Mouse (Mus musculus) limb, embryonic 13.5 days (tissue): ENCODE results near the gene Gm17018. TPM values are rescaled to one million over a fixed set of nuclear protein-coding genes. Genes with fewer than 3 reads are reported as not detected.
A peak's percentile ranks its signal among the peaks of the same experiment; 100 is the strongest.
"Not testable (repeated sequence)": the region's sequence is repeated elsewhere in the genome, so short reads cannot be mapped to it uniquely, and the experiment has no call there.

Experiments
- ATAC-seq: fragments of 200-750 bp; cut with Nextera tagmentation; 2 replicates; pipeline ENCODE4 v1.8.0; 2017; ENCODE audit warnings: low read depth, moderate number of reproducible peaks, moderate TSS enrichment; ENCODE audit not compliant: low FRiP score
- H3K27ac ChIP-seq: fragments of 300-500 bp; sonication (generic); 2 replicates; pipeline ENCODE4 v1.5.1; 2015; ENCODE audit warnings: inconsistent platforms, mild to moderate bottlenecking, moderate library complexity
- H3K27me3 ChIP-seq: fragments of 300-500 bp; sonication (generic); 2 replicates; pipeline ENCODE4 v1.6.1; 2015; ENCODE audit warnings: mild to moderate bottlenecking, inconsistent platforms
- H3K36me3 ChIP-seq: fragments of 300-500 bp; sonication (generic); 2 replicates; pipeline ENCODE4 v1.6.1; 2015; ENCODE audit warnings: inconsistent platforms, mild to moderate bottlenecking, moderate library complexity
- H3K4me1 ChIP-seq: fragments of 300-500 bp; sonication (generic); 2 replicates; pipeline ENCODE4 v1.6.1; 2015; ENCODE audit warnings: inconsistent platforms
- H3K4me2 ChIP-seq: fragments of 300-500 bp; sonication (generic); replicated peaks from 2 replicates; pipeline ENCODE4 v1.6.1; 2015; ENCODE audit warnings: inconsistent platforms, mild to moderate bottlenecking, moderate library complexity
- H3K4me3 ChIP-seq: fragments of 300-500 bp; sonication (generic); 2 replicates; pipeline ENCODE4 v1.5.1; 2015; ENCODE audit warnings: moderate library complexity, mild to moderate bottlenecking, inconsistent platforms
- H3K9ac ChIP-seq: fragments of 300-500 bp; sonication (generic); 2 replicates; pipeline ENCODE4 v1.6.1; 2015; ENCODE audit warnings: mild to moderate bottlenecking, inconsistent platforms
- H3K9me3 ChIP-seq: fragments of 300-500 bp; sonication (generic); 2 replicates; pipeline ENCODE4 v1.6.1; 2016; ENCODE audit warnings: inconsistent platforms
- WGBS: fragments of 180-500 bp; shearing (Covaris S2); methylation state at CpG from one replicate; pipeline ENCODE4 v1.1.7; 2015; 5-methylcytosine and 5-hydroxymethylcytosine counted together
- polyA plus RNA-seq: library from polyadenylated mRNA; unstranded; fragments of >200 nt; fragmentation: Nextera tagmentation; extraction: Ambion mirVana; gene quantifications from 2 replicates; pipeline ENCODE4 v1.2.1, GENCODE M21; 2015

The Gm17018 gene
- polyA plus RNA-seq, 1 experiment from 2014 or later = 45.0 TPM

DNA sequence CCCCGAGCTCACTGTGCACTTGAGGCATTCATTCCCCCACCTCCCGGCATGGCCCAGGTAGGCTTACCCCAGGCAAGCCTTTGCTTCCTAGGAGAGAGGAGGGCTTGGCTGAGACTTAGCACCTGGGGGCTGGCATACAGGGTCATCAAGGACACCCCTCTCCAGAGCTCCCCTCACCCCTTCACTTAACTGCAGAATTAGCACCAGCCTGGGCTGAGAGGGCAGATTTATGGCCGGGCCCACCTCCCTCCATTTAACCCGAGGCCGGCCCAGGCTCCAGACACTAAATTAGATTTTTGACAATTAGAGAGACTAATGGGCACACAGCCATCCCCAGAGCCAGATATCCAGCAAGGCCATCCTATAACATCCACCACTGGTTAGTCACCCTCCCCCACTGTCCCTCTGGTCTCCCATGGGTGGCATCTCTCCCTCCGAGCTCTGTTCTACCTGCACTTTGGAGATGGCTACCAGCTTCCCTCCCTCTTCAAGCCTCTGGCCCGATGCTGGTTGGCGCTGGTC is 25.1 kb upstream of the Gm17018 start:
- H3K4me3 ChIP-seq = no peak overlapping the region
- no peak for ATAC-seq
- peaks cover 6% of the 10 kb centered on the region for H3K36me3 ChIP-seq
- peaks cover 8% of the 10 kb centered on the region for H3K4me1 ChIP-seq
- H3K27me3 ChIP-seq = peaks cover 31% of the 10 kb centered on the region
- no peak overlapping the region for H3K9ac ChIP-seq
- no peaks in the 10 kb centered on the region for H3K9me3 ChIP-seq
- no peak overlapping the region for H3K4me2 ChIP-seq
- WGBS = 46% methylated on average over 8 of the region's 8 CpGs
- H3K27ac ChIP-seq = no peak overlapping the region

DNA sequence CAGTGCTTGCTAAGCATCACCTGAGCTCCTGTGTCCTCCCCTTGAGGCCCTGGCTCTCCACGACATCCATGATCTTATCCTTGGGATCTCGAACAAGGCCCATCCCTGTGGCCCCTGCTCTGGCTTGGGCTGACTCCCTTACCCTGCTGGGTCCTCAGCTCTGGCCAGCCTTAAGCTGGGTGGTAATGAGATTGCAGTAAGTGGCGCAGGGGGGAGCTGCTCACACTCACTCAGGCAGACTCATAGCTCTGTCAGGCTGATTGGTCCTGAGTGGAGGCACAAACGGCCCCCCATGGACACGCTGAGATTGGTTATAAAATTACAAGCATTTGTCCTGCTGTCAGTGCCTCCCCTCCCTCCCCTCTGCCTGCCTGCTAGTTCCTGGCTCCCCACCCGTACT is 24.5 kb upstream of the Gm17018 start:
- no peak for ATAC-seq
- Histone ChIP-seq H3K4me2 (no peak overlapping the region), H3K27ac (no peak overlapping the region), H3K36me3 (peaks cover 2% of the 10 kb centered on the region; the same call in 1 of the 2 replicates), H3K9ac (no peak overlapping the region), H3K4me1 (peaks cover 9% of the 10 kb centered on the region), H3K27me3 (peaks cover 37% of the 10 kb centered on the region), H3K4me3 (no peak overlapping the region), H3K9me3 (no peaks in the 10 kb centered on the region)
- 37% methylated on average over 6 of the region's 6 CpGs for whole genome bisulfite sequencing

DNA sequence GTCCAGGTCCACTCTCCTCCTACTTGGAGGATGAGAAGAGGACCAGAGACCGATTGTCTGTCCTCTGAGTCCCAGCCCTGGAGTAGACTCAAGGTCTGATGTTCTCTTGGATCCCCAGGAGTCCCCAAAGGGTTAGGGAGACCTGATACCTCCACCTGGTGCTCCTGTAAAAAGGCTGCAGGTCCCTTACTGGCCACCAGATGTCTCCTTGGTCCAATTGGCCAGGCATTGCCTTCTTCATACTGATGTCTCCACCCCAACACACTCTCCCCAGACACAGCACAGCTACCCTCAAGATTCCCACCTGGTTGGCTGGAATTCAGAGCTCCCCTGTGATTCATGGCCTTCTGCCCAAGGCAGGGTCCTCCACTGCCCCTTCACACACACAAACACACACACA is 22.9 kb upstream of the Gm17018 start:
- no peak overlapping the region for H3K9ac ChIP-seq
- peaks cover 53% of the 10 kb centered on the region for H3K27me3 ChIP-seq
- 58% methylated on average over 1 of the region's 1 CpGs for WGBS
- no peak overlapping the region for H3K4me2 ChIP-seq
- no peak for ATAC-seq
- peaks cover 18% of the 10 kb centered on the region for H3K4me1 ChIP-seq
- no peak overlapping the region for H3K27ac ChIP-seq
- H3K4me3 ChIP-seq = no peak overlapping the region
- H3K36me3 ChIP-seq = no peaks in the 10 kb centered on the region
- no peaks in the 10 kb centered on the region for H3K9me3 ChIP-seq

DNA sequence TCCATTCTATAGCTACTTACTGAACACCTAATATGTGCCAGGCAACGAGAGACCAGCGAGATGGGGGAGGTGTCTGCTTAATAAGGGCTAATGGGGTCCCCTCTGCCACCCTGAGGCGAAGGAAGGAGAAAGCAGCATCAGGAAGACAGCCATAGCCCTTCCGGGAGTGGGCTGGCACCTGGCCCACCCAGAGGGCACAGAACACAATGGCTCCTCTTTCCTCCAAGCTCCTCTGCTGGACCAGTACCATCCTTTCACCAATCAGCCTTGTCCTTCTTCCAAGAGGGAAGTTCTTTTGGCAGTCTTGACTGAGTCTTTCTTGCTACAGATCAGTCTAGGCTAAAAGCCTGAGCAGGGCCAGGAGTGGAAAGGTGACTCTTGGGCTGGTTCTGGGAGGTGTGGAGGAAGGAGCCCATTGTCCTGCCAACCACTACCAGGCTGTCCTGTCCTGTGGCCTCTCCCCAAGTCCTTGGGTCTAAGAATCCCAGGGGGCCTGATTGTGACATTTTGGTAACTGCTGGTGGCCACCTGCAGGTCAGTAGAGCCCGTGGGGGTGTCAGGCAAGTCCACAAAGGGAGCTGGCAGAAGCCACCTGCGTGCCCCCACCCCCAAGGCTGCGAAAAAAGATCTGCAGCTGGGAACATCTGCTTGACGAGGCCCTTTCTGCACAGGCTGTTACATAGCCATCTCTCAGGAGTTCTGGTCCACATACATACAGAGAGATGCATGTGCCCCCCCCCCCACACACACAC is 19.6 kb upstream of the Gm17018 start:
- peaks cover 73% of the 10 kb centered on the region for H3K27me3 ChIP-seq

DNA sequence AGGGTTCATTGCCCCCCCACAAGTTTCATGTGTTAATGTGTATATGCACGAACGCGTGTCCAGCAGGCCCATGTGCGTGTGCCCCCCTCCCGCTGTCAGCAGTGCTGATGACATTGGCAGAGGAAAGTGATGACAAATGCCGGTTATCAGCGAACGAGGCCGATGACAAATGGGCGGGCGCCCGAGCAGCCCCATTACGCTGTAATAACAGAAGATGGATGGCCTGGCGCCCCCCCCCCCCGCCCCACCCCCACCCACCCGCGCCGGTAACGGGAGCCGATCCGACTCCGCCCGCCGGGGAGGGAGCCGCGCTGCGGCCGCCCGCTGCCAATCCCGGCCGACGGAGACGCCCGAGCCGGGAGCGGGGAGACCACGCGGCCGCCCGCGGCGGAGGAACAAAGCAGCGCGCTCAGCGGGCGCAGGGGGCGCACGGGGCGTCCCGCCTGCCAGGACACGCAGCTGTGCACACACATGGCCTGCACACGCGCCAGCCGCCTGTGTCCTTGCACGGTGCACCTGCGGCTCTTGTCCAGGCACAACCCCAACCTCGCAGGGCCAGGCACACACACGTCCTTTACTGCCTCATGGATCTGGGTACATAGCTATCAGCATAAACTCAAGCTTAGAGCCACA is 18.9 kb upstream of the Gm17018 start:
- Histone ChIP-seq H3K27ac (no peak overlapping the region), H3K9me3 (no peaks in the 10 kb centered on the region), H3K9ac (peak overlapping the region; percentile 58; the same call in 1 of the 2 replicates), H3K4me3 (peak overlapping the region; percentile 42), H3K27me3 (peaks cover 76% of the 10 kb centered on the region), H3K4me1 (peaks cover 14% of the 10 kb centered on the region), H3K36me3 (no peaks in the 10 kb centered on the region), H3K4me2 (peak overlapping the region; percentile 73)
- WGBS = 1% methylated on average over 24 of the region's 58 CpGs
- peak; percentile 21; the same call in 1 of the 2 replicates for ATAC-seq

More for the DNA sequence above, 19.6 kb upstream of the Gm17018 start:
- Histone ChIP-seq H3K9me3 (no peaks in the 10 kb centered on the region), H3K27ac (no peak overlapping the region), H3K4me2 (peak overlapping the region; percentile 73), H3K4me1 (peaks cover 14% of the 10 kb centered on the region), H3K9ac (peak overlapping the region; percentile 58; the same call in 1 of the 2 replicates), H3K36me3 (no peaks in the 10 kb centered on the region), H3K4me3 (peak overlapping the region; percentile 42)
- no peak for ATAC-seq
- WGBS = 24% methylated on average over 8 of the region's 8 CpGs

DNA sequence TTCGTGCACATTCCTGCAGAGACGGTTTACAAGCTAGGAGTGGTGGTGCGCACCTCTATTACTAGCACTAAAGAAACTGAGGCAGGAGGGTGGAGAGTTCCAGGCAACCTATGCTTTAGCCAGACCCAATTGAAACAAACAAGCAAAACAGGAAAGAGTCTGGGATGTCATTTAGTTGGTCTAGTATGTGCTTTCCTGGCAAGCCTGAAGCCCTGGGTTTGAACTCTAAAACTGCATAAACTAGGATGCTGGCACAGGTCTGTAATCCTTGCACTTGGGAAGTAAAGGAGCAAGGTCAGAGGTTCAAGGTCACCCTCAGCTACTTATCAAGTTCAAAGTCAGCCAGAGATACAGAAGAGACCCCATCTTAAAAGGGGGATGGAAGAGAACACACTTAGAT is 18.4 kb upstream of the Gm17018 start:
- peak overlapping the region; percentile 42 for H3K4me3 ChIP-seq
- peak overlapping the region; percentile 58; the same call in 1 of the 2 replicates for H3K9ac ChIP-seq
- 13% methylated on average over 3 of the region's 3 CpGs for WGBS
- H3K27me3 ChIP-seq = peaks cover 78% of the 10 kb centered on the region
- no peaks in the 10 kb centered on the region for H3K36me3 ChIP-seq
- peaks cover 14% of the 10 kb centered on the region for H3K4me1 ChIP-seq
- H3K4me2 ChIP-seq = peak overlapping the region; percentile 73
- H3K27ac ChIP-seq = no peak overlapping the region
- no peak for ATAC-seq
- H3K9me3 ChIP-seq = no peaks in the 10 kb centered on the region

DNA sequence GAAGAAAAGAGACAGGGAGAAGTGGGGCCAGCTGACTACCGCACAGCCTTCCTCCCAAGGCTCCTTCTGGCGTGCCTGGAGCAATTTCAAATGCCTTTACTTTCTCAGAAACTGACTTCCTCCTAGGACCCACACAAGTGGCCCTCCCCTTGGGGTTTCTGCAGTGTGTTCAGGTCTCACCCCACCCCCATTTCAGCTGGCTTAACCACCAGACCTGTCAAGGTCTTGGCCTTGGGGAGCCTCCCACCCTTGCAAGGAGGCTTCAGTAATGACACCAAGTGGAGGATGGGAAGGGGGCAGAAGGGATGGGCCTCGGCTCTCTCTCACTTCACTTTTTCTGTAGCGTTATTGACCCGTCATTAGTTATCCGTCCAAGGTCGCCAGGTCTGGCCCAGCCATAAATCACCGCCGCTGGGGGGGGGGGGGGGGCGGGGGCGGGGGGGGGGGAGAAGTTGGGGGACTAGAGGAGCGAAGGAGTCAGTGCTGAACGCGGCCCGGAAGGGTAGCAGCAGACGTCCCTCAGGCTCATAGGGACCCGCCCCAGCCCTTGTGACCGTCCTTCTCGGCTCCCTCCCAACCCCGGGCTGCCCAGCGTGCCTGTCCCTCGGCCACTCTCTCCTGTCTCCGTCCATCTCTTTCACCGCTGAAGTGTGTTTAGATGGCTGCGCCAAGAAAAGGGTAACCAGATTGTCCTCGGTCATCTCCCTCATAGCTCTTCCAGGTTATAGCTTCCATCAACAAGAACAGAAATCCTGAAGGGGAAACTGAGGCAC is 16.1 kb upstream of the Gm17018 start:
- no peaks in the 10 kb centered on the region for H3K9me3 ChIP-seq
- peak overlapping the region; percentile 44 for H3K4me3 ChIP-seq
- H3K9ac ChIP-seq = peak overlapping the region; percentile 57
- H3K4me1 ChIP-seq = peaks cover 19% of the 10 kb centered on the region
- H3K27ac ChIP-seq = no peak overlapping the region
- peak overlapping the region; percentile 86 for H3K4me2 ChIP-seq
- H3K36me3 ChIP-seq = no peaks in the 10 kb centered on the region
- no peak for ATAC-seq
- peaks cover 83% of the 10 kb centered on the region for H3K27me3 ChIP-seq
- 2% methylated on average over 22 of the region's 26 CpGs for WGBS

DNA sequence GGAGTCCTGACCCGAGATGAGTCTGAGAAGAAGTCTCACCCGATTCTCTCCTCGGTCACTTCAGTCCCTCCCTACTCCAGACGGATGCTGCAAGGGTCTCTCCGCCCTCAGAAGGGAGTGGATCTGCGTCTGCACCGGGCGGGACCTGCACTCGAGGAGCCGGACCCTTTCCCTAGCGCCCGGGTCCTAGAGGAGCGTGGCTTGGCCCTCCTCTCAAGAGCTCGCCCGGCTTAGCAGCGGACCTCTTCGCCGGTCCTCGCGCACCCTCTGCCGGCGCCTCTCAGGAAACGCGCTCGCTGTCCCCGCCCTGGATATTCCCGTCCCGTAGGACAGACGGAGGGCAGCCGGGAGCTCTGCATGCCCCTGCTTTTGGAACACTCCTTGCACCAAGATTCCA is 15.5 kb upstream of the Gm17018 start:
- peaks cover 19% of the 10 kb centered on the region for H3K4me1 ChIP-seq
- H3K4me2 ChIP-seq = peak overlapping the region; percentile 86
- H3K9ac ChIP-seq = peak overlapping the region; percentile 57
- no peaks in the 10 kb centered on the region for H3K36me3 ChIP-seq
- H3K27me3 ChIP-seq = peaks cover 83% of the 10 kb centered on the region
- H3K27ac ChIP-seq = no peak overlapping the region
- ATAC-seq = peak; percentile 64
- H3K4me3 ChIP-seq = peak overlapping the region; percentile 44
- no peaks in the 10 kb centered on the region for H3K9me3 ChIP-seq
- WGBS = under 1% methylated on average over 30 of the region's 30 CpGs

DNA sequence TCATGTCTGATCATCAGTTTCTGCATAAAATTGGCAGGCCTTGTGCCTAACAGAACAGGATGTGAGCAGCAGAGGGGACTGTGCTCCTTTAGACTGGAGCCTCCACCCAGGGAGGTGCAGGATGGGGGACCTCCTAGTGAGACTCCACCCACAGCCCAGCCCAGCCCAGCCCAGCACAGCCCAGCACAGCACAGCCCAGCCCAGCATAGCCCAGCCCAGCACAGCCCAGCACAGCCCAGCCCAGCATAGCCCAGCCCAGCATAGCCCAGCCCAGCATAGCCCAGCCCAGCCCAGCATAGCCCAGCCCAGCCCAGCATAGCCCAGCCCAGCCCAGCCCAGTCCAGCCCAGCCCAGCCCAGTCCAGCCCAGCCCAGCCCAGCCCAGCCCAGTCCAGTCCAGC is 12.2 kb upstream of the Gm17018 start:
- Histone ChIP-seq H3K27me3 (peaks cover 53% of the 10 kb centered on the region), H3K4me1 (peaks cover 20% of the 10 kb centered on the region)
- ATAC-seq, H3K4me3 ChIP-seq, H3K4me2 ChIP-seq, H3K27ac ChIP-seq, H3K9ac ChIP-seq, H3K36me3 ChIP-seq, H3K9me3 ChIP-seq: not testable (repeated sequence)

GRCm38 (mm10) chr19:45549128-45549915 is 11.1 kb upstream of the Gm17018 start:
- H3K36me3 ChIP-seq = peaks cover 20% of the 10 kb centered on the region
- no peak for ATAC-seq
- no peak overlapping the region for H3K27ac ChIP-seq
- H3K4me2 ChIP-seq = no peak overlapping the region
- H3K9me3 ChIP-seq = no peaks in the 10 kb centered on the region
- WGBS = 56% methylated on average over 23 of the region's 23 CpGs
- no peak overlapping the region for H3K4me3 ChIP-seq
- H3K4me1 ChIP-seq = peaks cover 20% of the 10 kb centered on the region
- peaks cover 43% of the 10 kb centered on the region for H3K27me3 ChIP-seq
- 0 out of 2 replicates have a peak overlapping the region, but pooled peaks have one; percentile 25 for H3K9ac ChIP-seq

DNA sequence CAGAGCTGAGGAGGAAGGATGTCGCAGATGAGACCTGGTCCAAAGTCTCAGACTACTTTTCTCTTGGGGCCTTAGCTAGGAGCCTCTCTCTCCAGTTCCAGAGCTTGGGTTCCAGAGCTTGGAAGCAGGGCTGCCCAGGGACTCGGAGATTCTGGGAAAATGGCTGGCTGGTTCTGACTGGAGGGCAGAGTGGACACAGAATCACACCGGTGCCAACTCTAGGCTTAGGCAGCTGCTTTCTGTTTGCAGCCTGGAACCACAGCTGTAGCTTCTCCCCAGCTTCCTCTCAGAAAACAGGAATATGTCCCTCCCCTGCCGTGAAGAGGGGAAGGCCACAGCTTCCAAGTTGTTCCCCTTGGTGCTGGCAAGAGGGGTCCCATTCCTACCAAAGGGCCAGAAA is 10.5 kb upstream of the Gm17018 start:
- peaks cover 26% of the 10 kb centered on the region for H3K36me3 ChIP-seq
- no peak overlapping the region for H3K4me3 ChIP-seq
- no peak overlapping the region for H3K27ac ChIP-seq
- H3K4me1 ChIP-seq = peaks cover 16% of the 10 kb centered on the region
- H3K9me3 ChIP-seq = no peaks in the 10 kb centered on the region
- H3K9ac ChIP-seq = no peak overlapping the region
- peaks cover 38% of the 10 kb centered on the region for H3K27me3 ChIP-seq
- WGBS = 80% methylated on average over 4 of the region's 4 CpGs
- no peak for ATAC-seq
- no peak overlapping the region for H3K4me2 ChIP-seq
